ENCODE assay signal across 8 mouse cellular contexts in the genomic region with DNA sequence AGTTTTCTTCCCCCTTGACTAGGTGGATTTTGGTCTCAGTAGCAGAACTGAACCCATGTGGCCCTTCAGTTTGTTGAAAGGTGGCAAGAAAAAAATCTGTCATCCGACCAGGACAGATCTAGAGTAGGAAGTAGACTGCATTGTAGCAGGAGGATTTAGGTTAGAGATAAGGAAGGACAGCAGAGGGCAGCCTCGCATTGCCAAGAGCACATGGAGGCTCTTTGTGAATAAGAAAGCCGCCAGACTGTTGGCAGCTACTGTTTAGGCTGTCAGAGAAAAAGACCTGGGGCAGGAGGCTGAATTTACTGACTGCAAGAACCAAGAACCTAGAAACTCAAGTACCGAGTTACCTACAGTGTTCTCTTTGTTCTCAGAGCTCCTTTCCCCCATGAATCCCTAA. TPM values are rescaled to one million over a fixed set of nuclear protein-coding genes. Genes with fewer than 3 reads are reported as not detected.
A peak's percentile ranks its signal among the peaks of the same experiment; 100 is the strongest.
DNase-seq lines count a peak whose midpoint lies in the region; TF ChIP-seq lines count a peak whose summit lies in the region.

No protein-coding gene starts in this region.

- no peak for DNase-seq in gastrocnemius, adult 2 months
- DNase-seq in gastrocnemius, postnatal 36 days: no peak
- peak; percentile 30 for DNase-seq in thymus, postnatal 4 days
- no peak for DNase-seq in thymus, adult 18-20 months
- peak; percentile 3 for DNase-seq in induced T-regulatory cell, adult 2 months (ENCODE audit: low read depth)
- no peak for DNase-seq in T-cell, adult 2 months (ENCODE audit: low spot score)
- DNase-seq in spleen, postnatal 10 days (ENCODE audit: low spot score in 2 of 2): no peak
- no peak for DNase-seq in urinary bladder, postnatal 4 days (ENCODE audit: low spot score in 2 of 2)

- H3K27ac ChIP-seq in gastrocnemius, adult 2 months: no peak overlapping the region

- 0 out of 2 replicates have a peak, but pooled peaks have one; percentile 9 for TF ChIP-seq CTCF in gastrocnemius, adult 2 months (IDR thresholded peaks at IDR 0.05)

- intact Hi-C loops in gastrocnemius, adult 2 months (cut with DNase I): loop anchor here (5.0 kb wide), 1 partner anchor 66 kb away; no protein-coding TSS in a partner anchor
- intact Hi-C loops in gastrocnemius, postnatal 36 days (cut with DNase I): no loop called here

- H3K4me3 ChIP-seq in gastrocnemius, adult 2 months: no peak overlapping the region

RNA-seq across cellular contexts. Expression of gene Gm4353, which starts 47.0 kb away (rescaled TPM):
- 1 to 10 TPM; 1.6 to 2.3 TPM for total RNA-seq in gastrocnemius, adult 2 months (2021)
- total RNA-seq in gastrocnemius, postnatal 36 days (2021): 1 to 10 TPM; 1.7 to 1.8 TPM

Comparison
In these comparisons a context has a peak if more than half of its experiments do, and no peak if none do; other contexts are left out.
1. DNase-seq: peak in thymus, postnatal 4 days (single experiment) and induced T-regulatory cell, adult 2 months (single experiment); none in gastrocnemius, adult 2 months (single experiment), gastrocnemius, postnatal 36 days (0 of 2), thymus, adult 18-20 months (0 of 2), T-cell, adult 2 months (single experiment), spleen, postnatal 10 days (0 of 2) and urinary bladder, postnatal 4 days (0 of 2).